Mouse (Mus musculus) thymus, adult 2 months (tissue): ENCODE results near the gene Ppp1r27.

Experiments used
- CTCF ChIP-seq: fragments of 200-500 bp; IDR thresholded peaks from 2 replicates; pipeline ENCODE4 v1.5.1; 2012; ENCODE audit warnings: mild to moderate bottlenecking, control low read depth, low read length, moderate library complexity, borderline replicate concordance; ENCODE audit not compliant: control insufficient read depth, poor library complexity, insufficient read depth; ENCODE audit errors: extremely low read depth
- POLR2A ChIP-seq: fragments of 200-500 bp; IDR thresholded peaks from 2 replicates; pipeline ENCODE4 v1.6.1; 2012; ENCODE audit warnings: mild to moderate bottlenecking, low read length, control low read depth, moderate library complexity; ENCODE audit not compliant: control insufficient read depth, poor library complexity, insufficient read depth; ENCODE audit errors: extremely low read depth

DNA sequence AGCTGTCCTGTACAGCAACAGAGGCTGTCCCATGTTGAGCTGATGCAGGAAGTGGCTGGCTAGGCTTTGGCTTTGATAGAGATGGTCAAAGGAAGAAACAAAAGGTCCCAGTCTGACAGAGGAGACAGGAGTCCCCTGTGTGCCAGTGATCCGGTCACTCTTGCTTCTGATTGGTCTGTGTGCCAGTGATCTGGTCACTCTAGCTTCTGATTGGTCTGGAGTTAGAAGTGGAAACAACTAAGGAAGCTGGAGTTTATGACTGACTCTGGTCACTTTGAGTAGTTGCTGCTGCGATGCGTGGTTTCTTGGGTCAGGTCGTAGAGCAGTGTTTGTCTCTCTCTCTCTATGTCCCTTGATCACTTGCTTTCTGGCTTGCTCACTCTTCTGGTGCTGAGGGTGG lies 49.2 kb downstream of the Ppp1r27 start:
- no peak for TF ChIP-seq CTCF
- no peak for TF ChIP-seq POLR2A
